ENCODE assay signal across 31 mouse cellular contexts in genomic region chr3:149461613-149462012, GRCm38 (mm10).
DNase-seq lines count a peak whose midpoint lies in the region; TF ChIP-seq lines count a peak whose summit lies in the region.
"Had no signal": no experiment of that assay in that cellular context is flagged by ENCODE, and none has a peak within 500 bp of the region (broad histone marks: within the 10 kb centered on the region; RNA-seq: fewer than 3 reads in every experiment).

No protein-coding gene starts in this region.

- no peak overlapping the region for H3K27ac ChIP-seq in MEL (ENCODE audit: control insufficient read depth, low read depth, low read length)
- H3K27ac ChIP-seq: embryonic facial prominence, embryonic 12.5 days; heart, adult 2 months; intestine, embryonic 15.5 days; kidney, postnatal 0 days; limb, embryonic 10.5 days; limb, embryonic 15.5 days; liver, embryonic 13.5 days; macrophage; midbrain, embryonic 10.5 days; midbrain, embryonic 15.5 days had no signal

- no peaks in the 10 kb centered on the region for H3K4me1 ChIP-seq in MEL (ENCODE audit: control insufficient read depth in 1 of 2, insufficient read depth in 2 of 2, low read length in 2 of 2)
- H3K4me1 ChIP-seq: embryonic facial prominence, embryonic 12.5 days; heart, embryonic 12.5 days; intestine, embryonic 15.5 days; limb, embryonic 15.5 days; liver, embryonic 13.5 days; midbrain, embryonic 10.5 days; midbrain, embryonic 15.5 days had no signal

- no peak for TF ChIP-seq CTCF in MEL (IDR thresholded peaks at IDR 0.05 in 2 of 3, conservative IDR thresholded peaks at IDR 0.05 in 1 of 3; ENCODE audit: control insufficient read depth in 1 of 3, insufficient read depth in 1 of 3, low read depth in 2 of 3, low read length in 3 of 3, poor library complexity in 1 of 3, severe bottlenecking in 1 of 3)

- H3K9me3 ChIP-seq in MEL (replicated peaks; ENCODE audit: insufficient read depth, low read length): no peaks in the 10 kb centered on the region
- H3K9me3 ChIP-seq: embryonic facial prominence, embryonic 12.5 days; intestine, embryonic 15.5 days; limb, embryonic 10.5 days; limb, embryonic 15.5 days; liver, embryonic 13.5 days; midbrain, embryonic 10.5 days; midbrain, embryonic 15.5 days had no signal

- TF ChIP-seq EP300 in MEL (IDR thresholded peaks at IDR 0.05; ENCODE audit: low read depth in 1 of 2, low read length in 2 of 2): no peak

- no peaks in the 10 kb centered on the region for H3K79me2 ChIP-seq in MEL (ENCODE audit: control insufficient read depth, insufficient read depth, low read length, poor library complexity)

- no peaks in the 10 kb centered on the region for H3K27me3 ChIP-seq in MEL (ENCODE audit: control insufficient read depth in 1 of 2, insufficient read depth in 2 of 2, low read length in 2 of 2)
- H3K27me3 ChIP-seq: embryonic facial prominence, embryonic 12.5 days; heart, embryonic 12.5 days; intestine, embryonic 15.5 days; limb, embryonic 15.5 days; liver, embryonic 13.5 days; midbrain, embryonic 15.5 days had no signal

- H3K36me3 ChIP-seq in MEL (ENCODE audit: control insufficient read depth in 1 of 2, insufficient read depth in 2 of 2, low read length in 2 of 2): peaks cover 0 to 5% of the 10 kb centered on the region in 2 experiments; a peak in 2 of 4 replicates
- H3K36me3 ChIP-seq: embryonic facial prominence, embryonic 12.5 days; heart, embryonic 12.5 days; intestine, embryonic 15.5 days; limb, embryonic 10.5 days; limb, embryonic 15.5 days; liver, embryonic 13.5 days; midbrain, embryonic 10.5 days; midbrain, embryonic 15.5 days had no signal

- peak; percentile 25 to 72 for DNase-seq in left cerebral cortex, postnatal 25 days (ENCODE audit: low spot score in 2 of 2)
- no peak for DNase-seq in left cerebral cortex, adult 11 months (ENCODE audit: low spot score)
- peak; percentile 12 for DNase-seq in MEL (ENCODE audit: low read depth, low spot score)
- DNase-seq in fibroblast of lung, adult 2 months (ENCODE audit: low read depth): peak; percentile 23
- peak; percentile 42 for DNase-seq in telencephalon, adult 2 months (ENCODE audit: low read depth, low spot score)
- DNase-seq in embryo, embryonic 10 days (ENCODE audit: low spot score): no peak
- DNase-seq in heart, adult 18-20 months: no peak
- DNase-seq: adrenal gland, adult 8-10 months; cerebellum, adult 8-10 months; cerebellum, postnatal 25 days; forebrain, postnatal 0 days; gastrocnemius, postnatal 36 days; heart, adult 2 months; heart, postnatal 4 days; kidney, adult 2 months; kidney, postnatal 4 days; liver, embryonic 13.5 days; lung, adult 18-20 months; right cerebral cortex, postnatal 14 days; spleen, adult 18-20 months; thymus, adult 18-20 months; thymus, postnatal 36 days had no signal

- no peak overlapping the region for H3K4me3 ChIP-seq in MEL (ENCODE audit: control insufficient read depth in 1 of 2, insufficient read depth in 1 of 2, low read depth in 2 of 2, low read length in 2 of 2)
- H3K4me3 ChIP-seq: embryonic facial prominence, embryonic 12.5 days; heart, adult 2 months; heart, embryonic 12.5 days; intestine, embryonic 15.5 days; limb, embryonic 10.5 days; limb, embryonic 15.5 days; liver, embryonic 13.5 days; midbrain, embryonic 10.5 days; midbrain, embryonic 15.5 days had no signal

- TF ChIP-seq POLR2A in MEL (IDR thresholded peaks at IDR 0.05; ENCODE audit: control insufficient read depth in 1 of 2, insufficient read depth in 1 of 2, low read depth in 1 of 2, low read length in 2 of 2, poor library complexity in 1 of 2): no peak

- no peak overlapping the region for H3K9ac ChIP-seq in MEL (ENCODE audit: control insufficient read depth, low read depth, low read length, poor library complexity, severe bottlenecking)
- H3K9ac ChIP-seq: embryonic facial prominence, embryonic 12.5 days; forebrain, postnatal 0 days; heart, embryonic 12.5 days; intestine, embryonic 15.5 days; limb, embryonic 15.5 days; liver, embryonic 13.5 days; midbrain, embryonic 15.5 days had no signal

- TF ChIP-seq RAD21 in MEL (IDR thresholded peaks at IDR 0.05; ENCODE audit: low read depth, low read length): no peak

- intact Hi-C loops in left cerebral cortex, postnatal 25 days (cut with DNase I): no loop called here

TF ChIP-seq in MEL, 35 proteins besides CTCF, POLR2A, EP300 and RAD21:
- TF ChIP-seq MYB (IDR thresholded peaks at IDR 0.05; ENCODE audit: low read depth, low read length) (no peak), UBTF (IDR thresholded peaks at IDR 0.05; ENCODE audit: borderline replicate concordance, insufficient read depth, low read depth, low read length) (no peak), POLR2AphosphoS5 (IDR thresholded peaks at IDR 0.05; ENCODE audit: borderline replicate concordance, low read depth, low read length) (no peak), ELF1 (IDR thresholded peaks at IDR 0.05; ENCODE audit: low read depth, low read length) (no peak), ZKSCAN1 (IDR thresholded peaks at IDR 0.05; ENCODE audit: low read depth, low read length) (no peak), MAX (IDR thresholded peaks at IDR 0.05; ENCODE audit: low read length) (no peak), CHD2 (IDR thresholded peaks at IDR 0.05; ENCODE audit: low read length) (no peak), POLR2AphosphoS2 (IDR thresholded peaks at IDR 0.05; ENCODE audit: low read length) (no peak), TBP (IDR thresholded peaks at IDR 0.05; ENCODE audit: low read depth, low read length) (no peak), NELFE (IDR thresholded peaks at IDR 0.05; ENCODE audit: low read depth, low read length) (no peak), NRF1 (IDR thresholded peaks at IDR 0.05; ENCODE audit: insufficient read depth, low read depth, low read length, poor library complexity, severe bottlenecking) (no peak), ZNF384 (IDR thresholded peaks at IDR 0.05; ENCODE audit: low read depth, low read length) (no peak), SIN3A (IDR thresholded peaks at IDR 0.05; ENCODE audit: low read length) (no peak), GATA1 (IDR thresholded peaks at IDR 0.05; ENCODE audit: low read depth, low read length) (no peak), MYC (IDR thresholded peaks at IDR 0.05; ENCODE audit: low read depth, low read length) (no peak), ZMIZ1 (IDR thresholded peaks at IDR 0.05; ENCODE audit: low read depth, low read length) (no peak), SMC3 (IDR thresholded peaks at IDR 0.05; ENCODE audit: low read depth, low read length) (no peak), MAFK (IDR thresholded peaks at IDR 0.05; ENCODE audit: borderline replicate concordance, low read depth, low read length) (no peak)
TF ChIP-seq in MEL: peak in this region for 0.

Comparison
In these comparisons a context has a peak if more than half of its experiments do, and no peak if none do; other contexts are left out.
1. DNase-seq: peak in left cerebral cortex, postnatal 25 days (2 of 2), MEL (single experiment), fibroblast of lung, adult 2 months (single experiment) and telencephalon, adult 2 months (single experiment); none in left cerebral cortex, adult 11 months (single experiment), embryo, embryonic 10 days (single experiment) and heart, adult 18-20 months (0 of 2).